Mouse (Mus musculus) heart, postnatal 0 days (tissue): ENCODE data around the gene 4930539E08Rik.

ENCODE experiments used
- CTCF ChIP-seq: IDR thresholded peaks from 2 replicates; pipeline ENCODE4 v1.5.1; 2016; ENCODE audit warnings: antibody characterized with exemption, control low read depth, low read depth
- EP300 ChIP-seq: IDR thresholded peaks from 2 replicates; pipeline ENCODE4 v1.6.1; 2016; ENCODE audit warnings: antibody characterized with exemption, low read depth

DNA sequence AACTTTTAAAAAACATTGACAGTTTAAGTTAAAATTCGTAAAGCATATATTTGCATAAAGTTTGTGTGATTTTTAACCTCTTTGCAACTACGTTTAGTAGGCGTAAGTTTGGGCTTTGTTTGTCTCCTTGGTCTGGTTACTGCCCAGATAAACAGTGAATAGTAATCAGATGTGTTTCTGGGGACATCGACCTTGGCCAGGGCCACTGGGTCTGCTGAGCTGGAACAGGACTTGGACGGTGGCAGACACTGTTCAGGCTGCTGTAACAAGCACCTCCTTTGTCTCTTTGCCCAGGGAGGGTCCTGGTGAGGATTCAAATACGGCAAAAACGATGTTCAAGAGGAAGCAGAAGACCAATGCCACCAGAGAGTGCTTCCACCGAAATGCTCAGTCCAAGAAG lies 29.9 kb downstream of the 4930539E08Rik start:
- TF ChIP-seq CTCF (no peak), EP300 (no peak)
